In the genomic region with DNA sequence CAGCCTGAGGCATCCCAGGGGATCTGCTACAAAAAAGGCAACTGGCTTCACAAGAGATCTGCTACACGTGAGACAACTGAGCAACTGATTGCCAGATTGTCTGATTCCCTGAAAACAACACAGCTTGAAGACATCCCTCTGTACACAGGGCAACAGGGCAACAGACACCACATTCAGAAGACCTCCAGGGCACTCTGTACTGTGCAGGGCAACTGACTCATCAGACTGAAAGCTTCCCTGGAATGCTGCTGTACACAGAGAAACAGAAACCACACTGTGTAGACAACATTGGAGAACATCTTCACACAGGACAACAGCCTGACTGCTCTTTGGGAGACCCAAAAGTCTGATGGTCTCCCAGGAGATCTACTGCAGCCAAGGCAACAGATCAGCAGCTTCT, we compare ENCODE assay signal across 22 mouse cellular contexts.
"Had no signal": no experiment of that assay in that cellular context is flagged by ENCODE, and none has a peak within 500 bp of the region (broad histone marks: within the 10 kb centered on the region; RNA-seq: fewer than 3 reads in every experiment).

No protein-coding gene starts in this region.

- DNase-seq: cerebellum, adult 9-11 months; cerebellum, postnatal 10 days; cerebellum, postnatal 14 days; cerebellum, postnatal 25 days; cerebellum, postnatal 36 days; embryo, embryonic 11 days; forebrain, postnatal 0 days; gastrocnemius, adult 2 months; gastrocnemius, postnatal 10 days; gastrocnemius, postnatal 14 days; gastrocnemius, postnatal 25 days; gastrocnemius, postnatal 36 days; heart, adult 18-20 months; heart, adult 2 months had no signal

- ATAC-seq: forebrain, embryonic 13.5 days; forebrain, embryonic 14.5 days; forebrain, embryonic 15.5 days; forebrain, embryonic 16.5 days; forebrain, postnatal 0 days had no signal

- H3K27me3 ChIP-seq: embryonic facial prominence, embryonic 12.5 days; embryonic facial prominence, embryonic 13.5 days; embryonic facial prominence, embryonic 15.5 days; forebrain, embryonic 12.5 days; forebrain, embryonic 13.5 days; forebrain, embryonic 15.5 days had no signal
